Mouse (Mus musculus): ENCODE results near the gene Wwox.
A peak's percentile ranks its signal among the peaks of the same experiment; 100 is the strongest.

The Wwox gene

DNA sequence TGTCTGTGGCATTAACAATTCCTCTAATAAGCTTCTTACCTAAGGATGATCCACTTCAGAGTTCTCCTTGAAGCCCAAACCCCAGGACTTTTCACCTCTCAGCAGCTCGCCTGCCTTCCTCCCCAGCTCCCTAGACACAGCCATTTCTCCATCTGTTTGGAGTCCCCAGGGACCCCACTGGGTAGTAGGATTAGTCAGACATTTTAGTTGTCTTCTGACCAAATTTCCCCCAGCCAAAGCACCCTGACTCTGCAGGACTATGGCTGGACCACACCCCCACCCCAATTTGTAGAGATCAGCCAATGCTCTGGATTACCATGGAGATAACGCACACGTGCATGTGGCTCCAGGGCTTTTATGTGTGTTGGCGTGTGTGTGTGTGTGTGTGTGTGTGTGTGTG, 451.8 kb downstream of the Wwox start:
- DNase-seq (ENCODE audit: low spot score in 2 of 2): no peak

DNA sequence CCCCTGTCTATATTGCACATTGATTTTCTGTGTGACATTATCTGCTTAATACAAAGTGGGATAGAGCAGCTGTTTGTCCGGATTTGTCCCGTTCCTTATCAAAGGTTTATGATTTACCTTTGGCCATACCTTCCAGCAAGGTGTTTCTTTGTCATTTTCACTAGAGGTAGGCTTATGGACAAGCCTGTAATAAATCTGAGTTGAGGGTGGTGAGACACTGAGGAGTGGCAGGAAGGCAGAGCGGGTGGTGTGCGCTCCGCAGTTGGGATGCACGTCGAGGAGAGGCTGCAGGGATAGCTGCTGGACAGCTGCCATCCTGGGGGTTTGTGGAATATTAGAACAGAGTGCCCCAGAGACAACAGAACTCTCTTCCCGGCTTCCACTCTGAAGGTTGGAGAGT, 458.0 kb downstream of the Wwox start:
- DNase-seq (ENCODE audit: low spot score in 2 of 2): no peak

DNA sequence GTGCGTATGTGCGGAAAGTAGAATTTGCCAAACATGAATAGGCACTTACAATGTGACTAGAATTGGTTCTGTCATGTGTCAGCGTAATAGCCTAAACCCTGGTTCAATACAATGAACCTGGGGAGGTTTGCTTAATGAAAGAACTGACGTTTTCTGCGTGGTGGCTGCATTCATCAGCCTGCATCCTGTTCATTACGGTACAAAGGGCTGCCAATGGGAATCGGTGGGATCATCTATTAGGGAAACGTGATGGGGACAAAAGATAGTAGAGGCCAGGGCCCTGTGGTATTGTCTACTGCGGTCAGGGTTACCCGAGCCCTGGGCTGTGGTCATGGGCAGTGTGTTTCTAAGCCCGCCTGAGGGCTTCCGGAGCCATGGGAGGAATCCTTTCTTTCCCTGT, 459.7 kb downstream of the Wwox start:
- no peak for DNase-seq (ENCODE audit: low spot score in 2 of 2)

DNA sequence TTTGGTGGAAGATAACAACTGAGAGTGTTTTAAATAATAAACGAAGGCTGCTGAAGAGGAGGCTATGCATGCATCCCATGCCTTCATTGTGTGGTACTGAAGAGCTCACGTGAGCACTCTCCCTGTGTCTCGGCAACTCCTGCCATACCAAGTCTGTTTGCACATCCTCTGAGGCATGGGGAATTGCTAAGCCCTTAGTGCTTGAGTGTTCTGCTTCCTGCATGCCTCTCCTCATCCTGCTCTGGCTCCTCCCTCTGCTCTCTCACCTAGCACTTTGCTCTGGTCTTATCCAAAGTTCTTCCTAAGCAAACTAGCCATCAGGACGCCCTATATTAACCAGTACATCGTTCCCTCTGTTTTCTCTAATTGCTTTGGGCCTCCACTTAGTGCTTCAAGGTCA, 463.1 kb downstream of the Wwox start:
- DNase-seq (ENCODE audit: low spot score in 2 of 2): no peak

DNA sequence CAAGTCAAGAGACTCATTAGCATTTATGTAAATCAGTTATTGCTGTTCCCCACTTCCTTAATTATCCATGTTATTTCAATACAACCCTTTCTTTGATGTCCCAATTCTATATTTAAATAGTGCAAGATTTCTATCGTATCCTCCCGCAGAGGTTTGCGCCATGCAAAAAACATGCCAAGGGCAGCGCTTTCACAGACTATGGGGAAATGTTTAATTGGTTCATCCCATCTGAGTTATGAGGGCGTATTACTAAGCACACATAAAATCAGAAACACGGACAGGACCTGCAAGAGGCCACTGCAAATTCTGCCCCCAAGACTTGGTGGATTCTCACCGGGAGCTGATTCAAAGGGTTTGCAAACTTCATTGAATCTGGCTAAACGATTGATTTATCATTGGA, 468.6 kb downstream of the Wwox start:
- no peak for DNase-seq (ENCODE audit: low spot score in 2 of 2)

DNA sequence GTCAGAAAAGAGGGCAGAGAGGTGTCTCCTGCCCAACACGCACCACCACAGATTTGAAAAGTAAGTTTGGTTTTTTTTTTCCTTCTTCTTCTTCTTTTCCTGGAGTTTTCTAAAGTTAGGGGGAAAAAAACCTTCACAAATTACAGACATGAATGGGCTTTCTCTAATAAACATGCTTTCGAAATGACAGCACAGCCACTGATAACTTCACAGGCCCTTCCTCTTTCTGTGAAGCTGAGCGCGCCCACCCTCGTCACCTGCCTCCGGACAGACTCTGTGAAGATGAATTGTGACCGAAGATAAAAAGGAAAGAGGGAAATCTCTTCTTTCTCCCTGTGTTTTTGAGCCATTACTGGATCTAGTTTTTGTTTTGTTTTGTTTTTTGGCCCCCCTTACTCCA, 469.1 kb downstream of the Wwox start:
- peak in 1 of 2 experiments; percentile 54 for DNase-seq (ENCODE audit: low spot score in 2 of 2)

DNA sequence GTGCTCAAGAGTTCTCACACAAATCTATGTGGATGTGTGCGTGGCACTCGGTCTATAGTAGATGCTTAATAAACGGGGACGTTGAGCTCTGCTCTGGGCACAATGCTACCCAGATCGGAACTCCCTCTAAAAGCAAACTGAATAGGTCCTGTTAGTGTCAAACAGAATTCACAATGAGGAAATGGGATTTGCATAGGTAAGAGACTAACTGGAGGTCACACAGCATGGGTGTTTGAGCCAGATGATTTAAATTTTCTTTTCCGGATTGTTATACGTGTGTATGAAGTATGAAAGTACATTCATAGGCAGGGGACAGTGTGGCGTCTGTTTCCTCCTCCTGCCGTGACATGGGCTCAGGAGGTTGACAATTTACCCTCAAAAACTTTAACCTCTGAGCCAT, 469.7 kb downstream of the Wwox start:
- no peak for DNase-seq (ENCODE audit: low spot score in 2 of 2)

DNA sequence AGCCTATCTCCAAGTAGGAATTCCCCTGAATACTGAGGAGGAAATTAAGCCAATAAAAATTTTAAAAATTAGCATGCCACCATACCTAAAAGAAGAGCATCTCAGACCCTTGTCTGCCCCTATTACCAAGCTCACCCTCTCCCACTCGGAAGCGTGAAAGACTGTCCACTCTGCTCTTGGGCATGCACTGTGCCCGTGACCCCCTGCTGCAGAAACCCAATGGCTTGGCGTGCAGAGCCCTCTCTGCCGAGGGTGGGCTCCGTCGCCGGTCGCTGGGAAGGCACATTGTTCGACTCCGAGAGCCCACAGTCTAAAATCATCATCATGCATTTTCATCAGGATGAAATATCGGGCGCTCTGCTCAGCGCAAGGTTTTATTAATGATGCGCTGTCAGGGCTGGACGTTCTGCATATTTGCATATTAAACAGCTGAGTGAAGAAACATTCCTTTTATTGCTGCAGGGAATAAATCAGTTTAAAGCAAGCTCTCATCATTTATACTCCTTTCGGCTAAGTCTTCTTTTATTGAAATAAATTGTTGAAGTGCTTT, 471.7 kb downstream of the Wwox start:
- no peak for DNase-seq (ENCODE audit: low spot score in 2 of 2)

DNA sequence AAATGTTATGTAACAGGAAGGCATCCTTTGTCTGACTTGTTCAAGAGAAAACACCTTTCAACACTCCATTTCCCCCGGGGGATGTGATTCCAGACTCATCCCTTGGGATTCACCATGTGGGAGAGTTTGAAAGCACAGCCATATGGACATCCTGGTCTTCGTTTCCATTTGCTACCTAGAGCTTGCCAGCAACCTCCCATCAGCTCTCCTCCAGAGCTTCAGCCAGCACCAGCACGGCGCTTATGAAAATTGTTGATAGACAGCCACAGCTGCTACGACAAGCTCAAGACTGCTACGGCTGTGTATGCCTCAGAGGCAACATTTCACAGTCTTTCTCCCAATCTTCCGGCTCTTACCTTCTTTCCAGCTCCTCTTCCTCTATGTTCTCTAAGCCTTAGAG, 484.2 kb downstream of the Wwox start:
- no peak for DNase-seq (ENCODE audit: low spot score in 2 of 2)

DNA sequence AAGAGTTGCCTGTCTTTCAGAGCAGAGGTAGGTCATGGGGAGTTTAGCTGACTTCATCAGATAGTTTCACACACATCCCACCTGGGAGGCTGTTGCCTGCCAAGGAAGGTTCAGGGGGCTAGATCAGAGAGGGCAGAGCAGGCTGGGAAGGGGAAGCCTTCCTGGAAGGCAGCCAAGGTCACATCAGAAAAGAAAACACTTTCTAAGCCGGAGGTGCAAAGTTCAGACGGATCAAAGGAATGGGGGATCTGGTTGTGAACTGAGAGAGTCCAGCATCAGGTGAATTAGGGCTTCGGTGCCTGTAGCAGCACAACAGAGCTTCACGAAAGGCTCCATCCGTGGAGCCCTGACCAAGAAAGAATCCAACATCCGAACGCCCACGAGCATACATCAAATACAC, 488.0 kb downstream of the Wwox start:
- no peak for DNase-seq (ENCODE audit: low spot score in 2 of 2)

DNA sequence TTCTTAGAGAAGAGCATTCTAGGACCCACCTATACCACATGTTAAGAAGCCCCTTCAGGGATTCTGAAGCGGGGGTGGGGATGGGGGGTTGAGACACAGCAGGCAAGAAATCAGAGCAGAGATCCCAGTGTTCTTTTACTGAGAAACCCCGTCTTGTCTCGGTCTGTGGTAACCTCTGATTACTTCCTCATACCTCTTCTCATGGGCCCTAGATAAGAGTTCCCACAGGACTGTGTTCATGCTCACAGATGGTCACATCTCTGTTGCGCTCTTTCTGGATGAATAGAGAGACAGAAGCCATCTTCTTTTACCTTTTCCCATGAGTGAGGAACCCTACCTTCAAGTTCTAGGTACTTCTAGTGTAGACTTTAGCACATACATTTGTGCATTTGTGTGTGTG, 488.5 kb downstream of the Wwox start:
- no peak for DNase-seq (ENCODE audit: low spot score in 2 of 2)

DNA sequence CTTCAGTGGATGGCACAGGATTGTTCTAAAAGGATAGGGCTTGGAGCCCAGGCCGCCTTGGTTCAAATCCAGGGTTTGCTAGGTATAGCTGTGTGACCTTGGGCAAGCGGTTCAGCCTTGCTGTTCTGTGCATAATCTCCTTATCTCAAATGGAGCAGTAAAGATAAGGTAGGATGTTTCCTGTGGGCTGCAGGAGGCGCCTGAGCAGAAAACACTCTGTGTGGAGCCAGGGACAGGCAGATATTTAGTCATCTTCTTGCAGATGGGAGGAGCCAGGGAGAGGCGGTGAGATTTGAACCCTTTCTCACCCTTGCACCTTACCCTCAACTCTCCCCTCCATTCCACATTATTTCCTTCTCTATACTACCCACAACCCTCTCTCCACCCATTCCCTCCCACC, 490.1 kb downstream of the Wwox start:
- DNase-seq (ENCODE audit: low spot score in 2 of 2): no peak

DNA sequence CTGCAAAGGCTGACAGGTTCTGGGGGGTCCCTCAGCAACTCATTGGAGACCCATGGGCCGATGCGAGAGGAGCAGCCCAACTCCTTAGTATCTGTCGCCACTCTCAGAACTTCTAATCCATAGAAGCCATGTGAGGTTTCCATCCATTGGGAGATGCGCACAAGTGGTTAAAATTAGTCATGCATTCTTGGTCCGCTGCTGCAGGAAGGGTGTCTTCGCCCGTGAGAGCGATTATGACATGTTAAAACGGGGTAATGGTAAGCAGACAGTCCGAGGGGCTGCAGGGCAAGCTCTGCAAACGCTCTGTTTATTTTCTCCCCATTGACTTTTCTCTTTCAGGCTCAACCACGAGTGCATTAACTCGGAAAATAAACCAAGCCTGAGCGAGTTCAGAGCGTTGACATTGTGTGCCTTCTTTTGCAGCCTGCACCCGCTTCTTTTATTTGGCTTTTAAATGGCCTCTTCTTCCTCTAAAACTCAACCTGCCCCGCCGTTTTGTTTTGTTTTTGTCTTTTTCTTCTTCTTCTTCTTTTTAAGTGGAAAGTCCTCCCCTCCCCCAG, 492.7 kb downstream of the Wwox start:
- DNase-seq (ENCODE audit: low spot score in 2 of 2): no peak

DNA sequence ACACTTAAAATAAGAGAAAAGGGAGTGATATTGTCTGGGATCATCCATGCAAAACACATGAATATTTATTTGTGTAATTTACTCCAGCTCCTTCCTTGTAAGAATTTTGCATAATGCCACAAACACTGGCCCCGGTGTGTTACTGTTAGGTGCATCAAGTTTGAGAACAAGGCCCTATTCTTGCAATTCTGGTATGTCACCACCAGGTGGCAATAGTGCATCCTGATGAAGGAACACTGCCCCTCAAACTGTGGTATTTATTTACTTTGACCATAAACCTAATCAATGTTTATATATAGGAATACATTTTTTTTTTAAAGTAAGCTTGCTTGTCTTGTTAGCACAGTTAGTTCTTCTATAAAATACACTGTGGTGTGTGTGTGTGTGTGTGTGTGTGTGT, 493.8 kb downstream of the Wwox start:
- no peak for DNase-seq (ENCODE audit: low spot score in 2 of 2)

DNA sequence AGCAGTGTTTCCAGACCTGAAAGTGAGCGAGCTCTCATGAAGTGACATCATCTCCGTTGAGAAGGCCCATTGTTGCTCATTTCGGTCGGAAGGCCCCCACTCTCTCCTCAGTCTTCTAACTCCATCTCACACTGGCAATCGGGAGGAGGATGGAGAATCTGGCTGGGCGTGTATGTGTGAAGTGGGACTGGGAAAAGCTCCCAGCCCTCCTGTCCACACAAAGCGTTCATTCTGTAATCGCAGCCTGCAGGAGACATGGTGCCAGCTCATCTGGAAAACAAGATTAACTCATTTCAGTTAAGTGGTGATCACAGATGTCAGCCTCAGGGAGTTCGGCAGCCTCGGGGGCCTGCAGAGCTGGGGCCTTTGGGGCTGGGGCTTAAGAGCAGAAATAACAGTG, 497.4 kb downstream of the Wwox start:
- DNase-seq (ENCODE audit: low spot score in 2 of 2): no peak

DNA sequence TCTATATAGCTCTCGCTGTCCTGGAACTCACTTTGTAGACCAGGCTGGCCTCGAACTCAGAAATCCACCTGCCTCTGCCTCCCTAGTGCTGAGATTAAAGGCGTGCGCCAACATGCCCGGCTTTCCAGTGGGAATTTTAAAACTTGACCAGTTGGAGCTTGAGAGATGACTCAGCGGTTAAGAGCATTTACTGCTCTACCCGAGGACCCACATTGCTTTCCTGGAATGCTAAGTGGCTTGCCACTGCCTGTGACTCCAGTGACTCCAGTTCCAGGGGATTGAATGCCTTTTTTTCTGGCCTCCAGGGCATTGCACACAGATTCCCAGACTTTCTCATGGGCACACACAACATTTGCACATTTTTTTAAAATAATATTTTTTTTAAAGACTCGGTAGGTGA, 499.9 kb downstream of the Wwox start:
- no peak for DNase-seq (ENCODE audit: low spot score in 2 of 2)

DNA sequence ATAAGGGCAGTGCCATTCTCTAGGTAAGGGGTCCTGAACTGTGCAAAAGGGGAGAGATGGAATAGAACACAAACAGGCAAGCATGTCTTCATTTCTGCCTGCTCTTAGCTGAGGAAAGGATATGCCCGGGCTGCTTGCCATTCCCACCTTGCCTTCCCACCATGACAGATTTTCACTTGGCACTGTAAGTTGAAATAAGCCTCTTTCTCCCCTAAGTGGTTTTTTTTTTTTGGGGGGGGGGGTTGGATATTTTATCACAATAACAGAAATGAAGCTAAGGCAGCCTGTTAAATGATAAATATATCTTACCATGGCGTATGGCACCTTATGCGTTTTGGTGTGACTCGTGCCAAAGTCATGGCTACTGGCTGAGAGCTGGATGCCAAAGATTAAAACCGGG, 501.6 kb downstream of the Wwox start:
- DNase-seq (ENCODE audit: low spot score in 2 of 2): no peak

DNA sequence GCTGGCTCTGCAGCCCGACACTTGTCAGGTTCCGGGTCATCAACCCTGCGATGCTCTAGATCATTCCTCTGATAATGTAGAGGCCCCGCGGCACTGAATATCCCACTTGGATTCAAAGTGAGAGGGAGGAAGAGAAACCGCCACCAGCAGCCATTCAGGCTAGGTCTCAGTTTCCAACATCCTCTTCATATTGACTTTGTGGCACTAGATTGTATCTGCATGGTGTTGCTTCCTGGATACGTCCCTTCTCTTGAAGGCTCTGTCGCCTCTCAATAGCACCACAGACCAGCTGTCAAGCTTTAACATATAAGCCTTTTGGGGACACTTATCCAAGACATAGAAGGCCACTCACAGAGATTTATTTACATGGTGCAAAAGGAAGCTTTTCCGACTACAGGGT, 502.2 kb downstream of the Wwox start:
- DNase-seq (ENCODE audit: low spot score in 2 of 2): no peak

DNA sequence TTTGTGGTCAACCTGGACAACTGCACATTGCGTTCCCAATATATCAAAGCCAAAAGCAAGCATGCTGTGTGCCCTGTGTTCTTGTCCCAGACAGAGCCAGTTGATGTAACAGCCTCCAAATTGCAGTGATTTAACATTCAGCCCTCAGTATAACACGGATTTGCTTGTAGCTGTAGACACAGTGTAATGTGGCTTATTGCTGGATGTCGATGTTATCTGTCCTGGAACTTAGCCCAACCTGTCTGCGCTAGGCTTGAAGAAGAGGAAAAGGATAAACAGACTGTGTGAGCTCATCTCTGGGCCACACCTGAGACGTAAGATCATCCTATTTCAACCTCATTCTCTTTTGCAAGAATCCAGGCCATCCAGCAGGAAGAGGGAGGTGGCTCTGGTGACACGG, 508.5 kb downstream of the Wwox start:
- no peak for DNase-seq (ENCODE audit: low spot score in 2 of 2)

DNA sequence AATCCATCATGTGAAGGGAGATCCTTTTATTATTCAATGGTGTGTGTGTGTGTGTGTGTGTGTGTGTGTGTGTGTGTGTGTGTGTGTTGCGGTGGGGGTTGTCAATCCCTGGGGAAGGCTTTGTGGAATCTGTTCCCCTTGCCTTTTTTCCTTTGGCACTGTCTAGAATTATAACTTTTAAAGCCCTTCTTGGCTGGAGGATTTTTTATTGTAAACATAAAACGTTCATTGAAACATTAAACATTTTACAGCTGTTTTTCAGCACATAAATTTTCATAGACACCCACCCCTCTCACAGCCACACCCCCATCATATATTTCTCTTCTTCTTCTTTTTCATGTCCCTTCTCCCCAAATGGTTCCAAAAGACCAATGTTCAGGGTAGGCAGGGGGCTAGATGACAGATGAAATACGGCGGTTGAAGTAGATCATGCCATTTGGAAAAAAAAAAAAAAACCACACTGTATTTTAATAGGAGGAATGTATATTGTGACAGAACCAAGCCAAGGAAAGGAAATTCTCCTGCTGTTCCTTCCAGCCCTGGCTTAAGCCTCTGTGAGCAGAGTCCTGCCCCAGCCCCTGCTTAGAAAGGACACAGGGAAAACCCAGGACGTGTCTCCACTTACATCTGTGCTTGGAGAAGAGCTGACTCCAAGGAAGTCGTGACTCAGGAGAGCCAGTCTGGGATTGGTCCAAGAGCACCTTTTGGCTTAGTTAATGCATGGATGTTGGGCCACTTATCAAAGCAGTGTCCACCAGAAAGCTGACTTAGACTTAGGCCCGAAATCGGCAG, 517.1 kb downstream of the Wwox start:
- no peak for DNase-seq (ENCODE audit: low spot score in 2 of 2)

DNA sequence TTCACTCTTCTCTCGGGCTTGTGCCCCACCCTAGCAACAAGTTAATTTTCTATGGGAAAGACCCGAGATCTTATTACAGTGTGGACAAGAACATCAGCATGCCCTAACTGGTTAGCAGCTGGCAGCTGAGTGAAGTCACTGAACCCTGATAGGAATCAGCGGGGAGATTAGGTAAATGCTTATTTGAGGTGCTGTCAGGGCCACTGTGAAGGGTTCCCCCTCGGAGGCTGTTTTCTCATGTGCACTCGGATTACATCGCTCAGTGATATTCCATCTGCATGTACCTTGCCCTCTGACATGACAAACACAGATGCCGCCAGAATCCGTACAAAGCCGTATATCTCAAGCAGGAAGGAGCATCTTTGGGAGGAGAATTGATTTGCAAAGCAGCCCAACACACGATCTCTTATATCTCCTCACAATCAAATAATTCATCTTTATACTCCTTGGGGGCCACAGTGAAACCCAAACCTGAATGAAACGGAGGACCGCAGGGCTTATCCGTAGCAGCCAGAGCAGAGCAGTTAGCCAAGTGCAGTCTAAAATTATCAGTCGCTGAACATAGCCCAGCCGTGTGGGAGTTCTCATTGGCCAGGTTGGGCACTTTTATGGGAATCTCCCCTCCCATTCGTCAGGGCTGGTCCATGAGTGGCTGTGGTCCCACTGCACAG, 519.1 kb downstream of the Wwox start:
- DNase-seq (ENCODE audit: low spot score in 2 of 2): no peak

DNA sequence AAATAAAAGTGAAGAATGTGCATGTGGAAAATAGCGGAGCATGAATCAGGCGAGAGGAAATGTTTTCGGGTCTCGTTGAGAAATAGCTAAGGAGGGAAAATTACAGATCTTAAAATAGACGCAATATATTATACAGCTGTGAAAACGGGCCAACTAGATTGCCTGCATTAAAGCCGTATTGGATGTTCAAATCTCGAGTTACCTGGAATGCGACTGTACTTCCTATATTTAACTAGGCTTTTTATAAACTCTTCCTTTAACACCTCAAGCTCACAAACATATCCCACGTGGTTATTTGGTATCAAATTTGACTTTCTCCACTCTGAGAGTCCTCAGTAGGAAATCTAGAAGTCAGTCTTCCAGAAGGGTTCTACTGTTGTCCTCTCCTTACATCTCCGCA, 520.0 kb downstream of the Wwox start:
- DNase-seq (ENCODE audit: low spot score in 2 of 2): no peak

DNA sequence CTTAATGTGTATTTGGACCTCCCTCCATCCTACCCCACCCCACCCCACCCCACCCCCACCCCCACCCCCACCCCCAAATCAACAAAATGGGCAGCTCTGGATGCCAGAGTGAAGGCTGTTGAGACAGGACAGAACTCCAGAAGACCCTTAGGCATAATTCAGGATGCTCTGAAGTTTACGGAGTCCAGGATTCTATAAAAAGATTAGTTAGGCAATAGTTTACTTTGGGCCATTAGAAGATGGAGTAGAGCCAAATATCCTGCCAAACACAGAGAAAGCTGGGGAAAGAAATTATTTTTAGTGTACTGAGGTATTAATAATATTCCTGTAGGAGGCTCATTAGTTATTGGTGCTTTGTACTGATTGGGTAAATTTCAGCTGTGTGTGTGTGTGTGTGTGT, 523.0 kb downstream of the Wwox start:
- DNase-seq (ENCODE audit: low spot score in 2 of 2): no peak

All from spleen, postnatal 10 days (tissue).